Comparison of ENCODE assay signal across 9 mouse cellular contexts in genomic region chr3:66977811-66978456, GRCm38 (mm10). TPM values are rescaled to one million over a fixed set of nuclear protein-coding genes. Genes with fewer than 3 reads are reported as not detected.
DNase-seq lines count a peak whose midpoint lies in the region; ATAC-seq lines count a peak whose summit lies in the region.
"Had no signal": no experiment of that assay in that cellular context is flagged by ENCODE, and none has a peak within 500 bp of the region (broad histone marks: within the 10 kb centered on the region; RNA-seq: fewer than 3 reads in every experiment).

No protein-coding gene starts in this region.

- ATAC-seq in hindbrain, embryonic 11.5 days (ENCODE audit: low FRiP score): no peak
- ATAC-seq in midbrain, embryonic 15.5 days (replicated peaks): no peak

- H3K27ac ChIP-seq in hindbrain, embryonic 11.5 days (ENCODE audit: low read depth, low read length): no peak overlapping the region
- H3K27ac ChIP-seq in midbrain, embryonic 15.5 days: peak overlapping the region; percentile 71

- intact Hi-C loops in gastrocnemius, postnatal 14 days (cut with DNase I; ENCODE audit: low total_unique reads): no loop called here

- no peak overlapping the region for H3K9ac ChIP-seq in hindbrain, embryonic 11.5 days (ENCODE audit: low read depth, low read length)
- peak overlapping the region; percentile 21; the same call in 1 of the 2 replicates for H3K9ac ChIP-seq in midbrain, embryonic 15.5 days

- no peaks in the 10 kb centered on the region for H3K36me3 ChIP-seq in hindbrain, embryonic 11.5 days (ENCODE audit: control insufficient read depth, insufficient read depth, low read length)
- H3K36me3 ChIP-seq in midbrain, embryonic 15.5 days (replicated peaks): no peaks in the 10 kb centered on the region

- peaks cover 62% of the 10 kb centered on the region for H3K27me3 ChIP-seq in hindbrain, embryonic 11.5 days (ENCODE audit: control insufficient read depth, insufficient read depth, low read length)
- H3K27me3 ChIP-seq in midbrain, embryonic 15.5 days (replicated peaks): peaks cover 13% of the 10 kb centered on the region

- no peaks in the 10 kb centered on the region for H3K9me3 ChIP-seq in hindbrain, embryonic 11.5 days (ENCODE audit: control insufficient read depth, low read length)
- H3K9me3 ChIP-seq in midbrain, embryonic 15.5 days: no peaks in the 10 kb centered on the region

- DNase-seq in gastrocnemius, postnatal 10 days: peak; percentile 10
- no peak for DNase-seq in gastrocnemius, adult 8-10 months (ENCODE audit: low spot score in 2 of 2)
- DNase-seq in ES-CJ7 (ENCODE audit: low read depth, low spot score) (peak; percentile 20), adipocyte (ENCODE audit: low spot score) (no peak)
- peak; percentile 64 for DNase-seq in hindbrain, embryonic 11.5 days (ENCODE audit: low spot score)
- DNase-seq in gastrocnemius, postnatal 14 days: no peak
- no peak for DNase-seq in frontal cortex, postnatal 36 days (ENCODE audit: low spot score in 2 of 2)

- peak overlapping the region; percentile 41 for H3K4me3 ChIP-seq in hindbrain, embryonic 11.5 days (ENCODE audit: low read depth, low read length)
- peak overlapping the region; percentile 48 for H3K4me3 ChIP-seq in midbrain, embryonic 15.5 days

- 1% methylated on average over 25 of the region's 25 CpGs for WGBS in hindbrain, embryonic 11.5 days
- 1% methylated on average over 25 of the region's 25 CpGs for WGBS in midbrain, embryonic 15.5 days

- H3K4me1 ChIP-seq in hindbrain, embryonic 11.5 days (replicated peaks; ENCODE audit: control insufficient read depth, insufficient read depth, low read length): peaks cover 11% of the 10 kb centered on the region
- H3K4me1 ChIP-seq in midbrain, embryonic 15.5 days: peaks cover 38% of the 10 kb centered on the region

- H3K4me2 ChIP-seq in hindbrain, embryonic 11.5 days (replicated peaks; ENCODE audit: low read depth, low read length): no peak overlapping the region
- peak overlapping the region; percentile 61 for H3K4me2 ChIP-seq in midbrain, embryonic 15.5 days

RNA-seq across cellular contexts. Expression of gene Rsrc1, which starts 3.3 kb away (rescaled TPM):
- total RNA-seq in gastrocnemius, postnatal 10 days (2021): 10 to 100 TPM; 21.9 to 22.8 TPM
- 10 to 100 TPM; 11.4 to 13.1 (median 11.7) TPM for total RNA-seq in gastrocnemius, adult 8-10 months (2022)
- 45.0 and 47.8 TPM in 2 replicates for polyA plus RNA-seq in hindbrain, embryonic 11.5 days (2014; fragmentation: Nextera tagmentation; extraction: Ambion mirVana)
- polyA plus RNA-seq in midbrain, embryonic 15.5 days (2015; fragmentation: Nextera tagmentation; extraction: Ambion mirVana): 38.8 and 39.3 TPM in 2 replicates
- total RNA-seq in gastrocnemius, postnatal 14 days (2021): 10 to 100 TPM; 17.0 to 19.1 TPM

RNA-seq across cellular contexts. Expression of gene Shox2, which starts 3.6 kb away (rescaled TPM):
- total RNA-seq in gastrocnemius, postnatal 10 days (2021): 1 to 10 TPM; 5.1 to 8.5 TPM
- 1 to 10 TPM in 2 of 4 experiments, under 1 TPM in 2; 0.73 to 2.3 (median 1.2) TPM for total RNA-seq in gastrocnemius, adult 8-10 months (2022)
- polyA plus RNA-seq in hindbrain, embryonic 11.5 days (2014; fragmentation: Nextera tagmentation; extraction: Ambion mirVana): 23.7 and 32.7 TPM in 2 replicates
- 56.1 and 58.6 TPM in 2 replicates for polyA plus RNA-seq in midbrain, embryonic 15.5 days (2015; fragmentation: Nextera tagmentation; extraction: Ambion mirVana)
- 1 to 10 TPM; 4.3 TPM for total RNA-seq in gastrocnemius, postnatal 14 days (2021)
- total RNA-seq: common myeloid progenitor, adult 5-6 weeks had no signal

Comparison
In these comparisons a context has a peak if more than half of its experiments do, and no peak if none do; other contexts are left out.
1. DNase-seq: peak in gastrocnemius, postnatal 10 days (single experiment), ES-CJ7 (single experiment) and hindbrain, embryonic 11.5 days (single experiment); none in gastrocnemius, adult 8-10 months (0 of 2), gastrocnemius, postnatal 14 days (single experiment), adipocyte (single experiment) and frontal cortex, postnatal 36 days (0 of 2).